Mouse (Mus musculus) bone marrow macrophage, adult 2 months (primary cell): ENCODE results near the gene Cxcl13.

Experiments used
- CTCF ChIP-seq: IDR thresholded peaks from 2 replicates; pipeline ENCODE4 v1.5.1; 2012; ENCODE audit warnings: low read depth, mild to moderate bottlenecking, low read length, moderate library complexity
- POLR2A ChIP-seq: IDR thresholded peaks from 2 replicates; pipeline ENCODE4 v1.6.1; 2012; ENCODE audit warnings: mild to moderate bottlenecking, low read depth, low read length, borderline replicate concordance

DNA sequence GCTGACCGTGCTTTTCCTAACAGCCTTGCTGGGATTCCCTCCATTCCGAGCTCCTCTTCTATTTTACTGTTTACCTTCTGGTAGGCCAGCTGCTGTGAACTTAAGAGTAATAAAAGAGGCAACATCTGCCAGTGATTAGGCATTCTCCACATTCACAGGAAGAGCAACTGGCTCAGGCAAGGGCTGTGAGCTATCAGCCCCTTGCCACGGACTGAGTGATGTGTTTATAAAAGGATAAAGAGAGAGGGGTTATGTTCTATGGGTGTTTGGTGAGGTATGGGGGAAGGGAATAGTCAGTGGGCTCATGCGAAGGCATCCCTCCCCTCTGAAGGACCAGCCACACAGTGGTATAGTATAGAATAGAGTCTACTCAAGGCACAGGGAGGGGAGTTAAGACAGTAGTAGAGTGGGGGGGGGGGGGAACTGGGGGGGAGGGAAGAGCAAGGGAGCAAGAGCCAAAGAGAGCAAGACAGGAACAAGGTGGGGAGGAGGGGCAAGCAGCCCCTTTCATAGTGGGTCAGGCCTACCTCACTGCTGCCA, 16.0 kb upstream of the Cxcl13 start:
- TF ChIP-seq CTCF (no peak), POLR2A (no peak)
